Mouse (Mus musculus): ENCODE data around the gene Ddx19b.

GRCm38 (mm10) chr8:111031572-111031971 is at the start of gene Ddx19b:
- no peak for TF ChIP-seq POLR2A (IDR thresholded peaks at IDR 0.05; ENCODE audit: insufficient read depth, low read depth, low read length)
- TF ChIP-seq CTCF (IDR thresholded peaks at IDR 0.05): no peak
- TF ChIP-seq EP300 (IDR thresholded peaks at IDR 0.05; ENCODE audit: insufficient read depth, low read depth, low read length): no peak
